Comparison of ENCODE assay signal across 12 mouse cellular contexts in the genomic region with DNA sequence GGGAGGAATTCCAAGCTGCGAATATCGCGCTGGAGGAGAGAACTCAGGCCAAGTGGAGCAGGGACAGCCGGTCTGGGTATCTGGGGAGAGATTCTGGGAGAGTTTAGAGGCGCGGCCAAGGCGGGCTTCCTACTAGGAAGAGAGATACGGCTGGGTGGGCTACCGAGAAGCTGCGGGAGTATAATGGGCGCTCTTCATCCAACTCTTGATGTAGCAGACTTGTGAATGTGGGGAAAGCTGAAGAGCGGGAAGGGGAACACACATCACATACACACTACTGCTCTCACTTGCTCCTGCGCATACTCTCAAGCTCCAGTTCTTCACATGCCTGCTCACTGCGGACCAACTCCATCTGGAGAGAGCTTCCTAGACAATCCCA. TPM values are rescaled to one million over a fixed set of nuclear protein-coding genes. Genes with fewer than 3 reads are reported as not detected.
DNase-seq lines count a peak whose midpoint lies in the region; ATAC-seq and TF ChIP-seq lines count a peak whose summit lies in the region.
"Had no signal": no experiment of that assay in that cellular context is flagged by ENCODE, and none has a peak within 500 bp of the region (broad histone marks: within the 10 kb centered on the region; RNA-seq: fewer than 3 reads in every experiment).

No protein-coding gene starts in this region.

- no peaks in the 10 kb centered on the region for H3K36me3 ChIP-seq in heart, embryonic 14.5 days (ENCODE audit: control insufficient read depth, insufficient read depth, low read length)
- peaks cover 11% of the 10 kb centered on the region for H3K36me3 ChIP-seq in ES-E14 (ENCODE audit: control insufficient read depth, insufficient read depth, low read length, poor library complexity, severe bottlenecking)
- H3K36me3 ChIP-seq in hindbrain, embryonic 13.5 days, result no peaks in the 10 kb centered on the region
- H3K36me3 ChIP-seq in midbrain, embryonic 12.5 days, result no peaks in the 10 kb centered on the region

- H3K4me2 ChIP-seq in heart, embryonic 14.5 days (ENCODE audit: low read length), result peak overlapping the region; percentile 57; the same call in 1 of the 2 replicates
- H3K4me2 ChIP-seq in hindbrain, embryonic 13.5 days, result peak overlapping the region; percentile 49
- H3K4me2 ChIP-seq in midbrain, embryonic 12.5 days (replicated peaks), result peak overlapping the region; percentile 43

- H3K4me3 ChIP-seq in heart, embryonic 14.5 days (ENCODE audit: control insufficient read depth in 1 of 2, insufficient read depth in 1 of 2, low read depth in 1 of 2, low read length in 2 of 2), result no peak overlapping the region
- H3K4me3 ChIP-seq in ES-E14 (ENCODE audit: insufficient read depth in 1 of 2, low read depth in 1 of 2, low read length in 2 of 2, poor library complexity in 1 of 2, severe bottlenecking in 1 of 2), result peak overlapping the region in 1 of 2 experiments; percentile 25; a peak in 1 of 4 replicates
- peak overlapping the region; percentile 23 for H3K4me3 ChIP-seq in hindbrain, embryonic 13.5 days
- peak overlapping the region; percentile 21; the same call in 1 of the 2 replicates for H3K4me3 ChIP-seq in midbrain, embryonic 12.5 days
- H3K4me3 ChIP-seq: myocyte had no signal

- peaks cover 100% of the 10 kb centered on the region for H3K27me3 ChIP-seq in heart, embryonic 14.5 days (ENCODE audit: control insufficient read depth, insufficient read depth, low read length)
- peaks cover 98% of the 10 kb centered on the region for H3K27me3 ChIP-seq in hindbrain, embryonic 13.5 days
- H3K27me3 ChIP-seq in midbrain, embryonic 12.5 days, result peaks cover 100% of the 10 kb centered on the region

- in situ Hi-C loops in ES-E14 (cut with MboI; ENCODE audit: low sequenced_read_pairs in 2 of 2, unreplicated experiment in 2 of 2), result no loop called here

- no peak overlapping the region for H3K9ac ChIP-seq in heart, embryonic 14.5 days (ENCODE audit: low read length)
- H3K9ac ChIP-seq in ES-E14 (ENCODE audit: insufficient read depth, low read depth, low read length, poor library complexity, severe bottlenecking), result peak overlapping the region; percentile 9; the same call in 1 of the 2 replicates
- peak overlapping the region; percentile 46; the same call in 1 of the 2 replicates for H3K9ac ChIP-seq in hindbrain, embryonic 13.5 days
- H3K9ac ChIP-seq in midbrain, embryonic 12.5 days (replicated peaks), result no peak overlapping the region

- peaks cover 3% of the 10 kb centered on the region; the same call in 1 of the 2 replicates for H3K9me3 ChIP-seq in heart, embryonic 14.5 days (ENCODE audit: control insufficient read depth, low read length)
- no peaks in the 10 kb centered on the region for H3K9me3 ChIP-seq in ES-E14 (ENCODE audit: control insufficient read depth, insufficient read depth, low read depth, low read length)
- H3K9me3 ChIP-seq in hindbrain, embryonic 13.5 days, result no peaks in the 10 kb centered on the region
- H3K9me3 ChIP-seq in midbrain, embryonic 12.5 days, result peaks cover 6% of the 10 kb centered on the region; the same call in 1 of the 2 replicates

- WGBS in heart, embryonic 14.5 days, result 5% methylated on average over 14 of the region's 14 CpGs
- WGBS in hindbrain, embryonic 13.5 days, result 14% methylated on average over 14 of the region's 14 CpGs
- 4% methylated on average over 14 of the region's 14 CpGs for WGBS in midbrain, embryonic 12.5 days

- peaks cover 7 to 15% of the 10 kb centered on the region in 2 experiments; a peak in 3 of 4 replicates for H3K4me1 ChIP-seq in heart, embryonic 14.5 days (ENCODE audit: control insufficient read depth in 2 of 2, insufficient read depth in 2 of 2, low read length in 2 of 2)
- H3K4me1 ChIP-seq in ES-E14 (ENCODE audit: control insufficient read depth in 2 of 2, insufficient read depth in 2 of 2, low read length in 2 of 2, poor library complexity in 1 of 2), result peaks cover 5 to 21% of the 10 kb centered on the region in 2 experiments; a peak in 2 of 4 replicates
- peaks cover 69% of the 10 kb centered on the region for H3K4me1 ChIP-seq in hindbrain, embryonic 13.5 days (replicated peaks)
- peaks cover 38% of the 10 kb centered on the region for H3K4me1 ChIP-seq in midbrain, embryonic 12.5 days

- no peak overlapping the region for H3K27ac ChIP-seq in heart, embryonic 14.5 days (replicated peaks in 1 of 2; ENCODE audit: control insufficient read depth in 1 of 2, insufficient read depth in 1 of 2, low read depth in 2 of 2, low read length in 2 of 2)
- no peak overlapping the region for H3K27ac ChIP-seq in ES-E14 (ENCODE audit: insufficient read depth, low read depth, low read length, poor library complexity, severe bottlenecking)
- no peak overlapping the region for H3K27ac ChIP-seq in hindbrain, embryonic 13.5 days
- no peak overlapping the region for H3K27ac ChIP-seq in midbrain, embryonic 12.5 days (replicated peaks)

- DNase-seq in heart, adult 11 months, result no peak
- no peak for DNase-seq in ES-E14 (ENCODE audit: low read depth, low spot score)
- DNase-seq in layer of hippocampus, adult 9-11 months, result no peak
- no peak for DNase-seq in adrenal gland, adult 2 months
- no peak for DNase-seq in gastrocnemius, postnatal 10 days
- DNase-seq: right cerebral cortex, postnatal 14 days; thymus, postnatal 14 days had no signal

- ATAC-seq in heart, embryonic 14.5 days (ENCODE audit: insufficient number of reproducible peaks, insufficient read depth, low FRiP score, low read depth), result no peak
- ATAC-seq in hindbrain, embryonic 13.5 days (ENCODE audit: low FRiP score), result no peak
- ATAC-seq in midbrain, embryonic 12.5 days (ENCODE audit: low FRiP score, low read depth), result no peak

TF ChIP-seq in ES-E14, 5 proteins besides CTCF, POLR2A, EP300 and RAD21:
- no peak for TF ChIP-seq HCFC1 (IDR thresholded peaks at IDR 0.05; ENCODE audit: borderline replicate concordance, insufficient read depth, low read length)
- TF ChIP-seq MAFK (IDR thresholded peaks at IDR 0.05; ENCODE audit: insufficient read depth, low read depth, low read length), result no peak
- TF ChIP-seq ZNF384 (IDR thresholded peaks at IDR 0.05; ENCODE audit: low read depth, low read length), result no peak
- TF ChIP-seq ZC3H11A (IDR thresholded peaks at IDR 0.05; ENCODE audit: borderline replicate concordance, low read depth, low read length), result no peak; the same call in 1 of the 2 replicates
- no peak for TF ChIP-seq CHD2 (IDR thresholded peaks at IDR 0.05; ENCODE audit: low read depth, low read length)

RNA-seq across cellular contexts. Expression of gene Gbx2, which starts 7.3 kb away (rescaled TPM):
- polyA plus RNA-seq in heart, embryonic 14.5 days (2014; fragmentation: Nextera tagmentation; extraction: Ambion mirVana), result 0.12 and 0.27 TPM in 2 replicates
- total RNA-seq in ES-E14 (2012; rRNA removed), result 25.8 and 27.9 TPM in 2 replicates
- polyA plus RNA-seq in hindbrain, embryonic 13.5 days (2015; fragmentation: Nextera tagmentation; extraction: Ambion mirVana), result 54.7 TPM in 2 replicates
- polyA plus RNA-seq in midbrain, embryonic 12.5 days (2016; fragmentation: Nextera tagmentation; extraction: Ambion mirVana), result 29.7 and 39.2 TPM in 2 replicates
- total RNA-seq in adrenal gland, adult 2 months (2021), result not detected
- polyA plus RNA-seq in adrenal gland, adult 2 months (2012; rRNA removed), result 0.10 TPM in 1 of 2 replicates, not detected in the other
- total RNA-seq in gastrocnemius, postnatal 10 days (2021), result not detected
- total RNA-seq: liver, adult 2 months had no signal
- polyA plus RNA-seq: liver, adult 2 months; myocyte had no signal

Comparison
In these comparisons a context has a peak if more than half of its experiments do, and no peak if none do; other contexts are left out.
1. H3K4me3 ChIP-seq: peak in hindbrain, embryonic 13.5 days (single experiment) and midbrain, embryonic 12.5 days (single experiment); none in heart, embryonic 14.5 days (0 of 2).
2. H3K9ac ChIP-seq: peak in ES-E14 (single experiment) and hindbrain, embryonic 13.5 days (single experiment); none in heart, embryonic 14.5 days (single experiment) and midbrain, embryonic 12.5 days (single experiment).
3. RNA of gene Gbx2, which starts 7.3 kb away (polyA plus RNA-seq): 54.7 TPM in hindbrain, embryonic 13.5 days and 29.7 to 39.2 TPM in midbrain, embryonic 12.5 days; 0.12 to 0.27 TPM in heart, embryonic 14.5 days and 0.10 TPM in adrenal gland, adult 2 months; every median in the first group is over 10 times any median in the second.
4. Peak in every context shown above with its lines, with median percentiles within 50 percentile points of each other: H3K4me2 ChIP-seq.